Mouse (Mus musculus): ENCODE measurements at regions not wholly inside any gene's neighbourhood (a gene's known extent, or its start where the extent isn't known, plus 50 kb on each side); places are given as distances from the start of the nearest gene placed in this dataset.
"Not testable (repeated sequence)": the region's sequence is repeated elsewhere in the genome, so short reads cannot be mapped to it uniquely, and the experiment has no call there.

DNA sequence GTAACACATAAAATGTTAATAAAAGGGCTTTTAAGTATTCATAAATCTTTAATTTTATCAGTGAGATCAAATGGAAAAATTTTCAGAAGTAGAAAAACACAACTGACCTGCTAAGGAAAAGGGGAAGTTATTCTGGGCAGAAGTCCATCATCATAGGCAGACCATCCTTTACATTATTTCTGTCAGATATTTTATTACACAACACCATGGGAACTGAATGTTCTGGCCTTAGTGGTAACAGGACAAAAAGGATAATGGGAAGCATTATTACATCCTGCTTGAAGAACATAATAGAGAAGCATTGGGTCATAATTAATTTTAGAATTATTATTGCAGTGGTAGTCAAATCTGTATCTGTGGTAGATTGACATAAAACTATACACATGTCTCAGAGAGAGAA, 603.5 kb upstream of the Gje1 start:
- no peak for DNase-seq (ENCODE audit: extremely low spot score in 1 of 2, low spot score in 1 of 2)

DNA sequence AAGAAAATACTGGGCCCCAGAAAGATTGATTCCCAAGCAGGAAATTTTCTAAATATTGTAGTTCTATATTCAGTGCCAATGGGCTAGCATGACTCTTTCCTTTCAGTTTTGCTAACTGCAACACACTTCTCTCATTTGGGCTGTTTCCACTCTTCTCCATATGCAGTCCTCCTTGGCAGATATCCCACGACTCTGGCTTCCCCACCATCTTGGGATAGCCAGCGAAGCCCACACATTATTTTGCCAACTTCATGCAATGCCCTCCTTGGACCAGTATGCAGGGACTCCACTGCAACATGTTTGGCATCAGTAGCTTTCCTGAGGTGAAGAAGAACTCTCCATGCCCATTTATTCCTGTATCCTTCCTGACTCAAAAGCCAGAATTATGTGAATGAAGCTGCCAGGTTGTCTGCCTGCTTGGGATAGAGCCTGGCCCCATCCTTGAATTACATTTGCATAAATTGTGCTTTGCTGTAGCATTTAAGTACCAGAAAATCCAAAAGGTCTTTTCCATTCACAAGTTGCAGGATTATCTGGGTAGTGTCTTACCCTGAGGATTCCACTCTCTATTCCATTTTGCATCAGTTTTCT, 599.1 kb upstream of the Gje1 start:
- no peak for DNase-seq (ENCODE audit: extremely low spot score in 1 of 2, low spot score in 1 of 2)

DNA sequence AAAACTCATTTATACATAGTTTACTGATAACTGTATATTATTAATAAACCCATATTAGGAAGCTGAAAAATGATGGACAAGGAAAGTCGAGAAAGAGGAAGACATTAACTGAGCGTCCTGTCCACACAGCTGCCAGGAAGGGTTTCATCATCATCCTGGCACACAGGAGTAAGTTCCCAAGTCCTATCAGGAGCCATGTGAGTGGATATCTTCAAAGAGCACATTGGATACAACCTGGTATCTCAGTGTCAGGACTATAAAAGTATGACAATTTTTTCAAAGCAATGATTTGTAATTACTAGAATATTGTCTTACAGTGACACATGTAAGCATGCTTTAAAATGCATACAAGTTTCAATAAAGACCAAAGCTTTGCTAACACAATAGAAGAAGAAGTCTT, 592.6 kb upstream of the Gje1 start:
- no peak for DNase-seq (ENCODE audit: extremely low spot score in 1 of 2, low spot score in 1 of 2)

DNA sequence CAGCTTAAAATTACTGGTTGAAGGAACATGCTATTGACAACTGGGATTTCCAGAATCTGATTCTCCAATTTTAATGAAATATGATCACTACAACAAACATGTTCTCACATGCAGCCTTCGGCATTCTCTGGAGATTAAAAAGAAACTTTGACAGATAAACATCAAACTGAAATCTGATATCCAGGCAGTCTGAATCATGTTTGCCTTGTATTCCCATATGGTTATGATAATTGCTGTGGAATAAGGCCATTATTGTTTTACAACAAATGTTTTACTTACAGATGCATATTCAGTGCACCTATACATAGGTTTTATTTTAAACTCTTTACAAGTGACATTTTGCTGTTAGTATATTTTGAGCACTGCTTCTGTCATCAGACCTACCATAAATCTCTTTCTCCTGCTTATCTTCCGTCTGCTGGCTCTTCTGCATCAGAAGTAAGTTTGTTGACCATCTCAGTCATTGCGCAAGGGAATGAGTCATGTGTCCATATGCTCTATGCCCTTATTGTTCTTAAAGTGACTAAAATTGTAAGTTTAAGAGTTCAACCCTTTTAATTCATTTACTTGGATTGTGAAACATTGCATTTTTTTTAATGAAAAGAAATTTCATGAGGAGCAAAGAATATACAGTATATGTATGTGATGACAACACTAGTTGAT, 587.9 kb upstream of the Gje1 start:
- no peak for DNase-seq (ENCODE audit: extremely low spot score in 1 of 2, low spot score in 1 of 2)

DNA sequence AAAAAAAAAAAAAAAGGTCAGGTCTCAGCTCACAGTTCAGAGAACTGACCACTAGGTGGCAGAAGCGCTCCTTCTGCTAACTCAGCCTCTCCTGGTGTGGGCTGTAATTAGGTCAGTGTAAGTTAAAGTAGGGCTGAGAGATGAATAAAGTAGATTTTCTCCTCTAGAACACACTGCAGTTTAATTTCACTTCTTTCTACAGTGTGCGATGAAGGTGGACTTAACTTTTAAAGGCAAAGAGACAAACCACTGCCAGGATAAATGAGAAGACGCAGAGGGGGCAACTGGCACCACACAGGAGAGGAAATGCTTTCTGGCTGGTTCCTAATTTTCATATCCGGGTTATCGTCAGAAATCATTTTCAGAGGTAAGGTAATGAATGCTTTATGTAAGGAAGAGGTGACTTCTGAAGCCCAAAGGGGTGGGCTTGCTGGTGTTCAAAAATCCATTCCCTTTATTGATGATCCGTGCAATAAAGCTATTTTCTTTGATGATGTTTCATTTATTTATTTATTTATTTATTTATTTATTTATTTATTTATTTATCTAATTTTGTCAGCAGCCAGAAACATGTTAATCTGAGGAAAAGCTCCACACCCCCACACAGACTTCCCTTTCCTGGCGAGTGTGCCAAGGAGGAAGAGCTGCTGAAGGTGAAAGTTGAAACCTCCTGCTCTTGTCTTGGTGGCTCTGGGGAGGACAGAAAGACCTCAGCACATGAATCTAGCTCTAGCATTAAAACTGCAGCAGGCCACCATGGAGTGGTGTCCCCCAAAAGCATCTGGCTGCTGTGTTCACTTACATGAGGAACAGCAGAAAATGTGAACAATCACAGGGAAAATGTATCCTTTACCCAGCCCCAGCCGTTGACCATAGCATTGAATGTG, 582.4 kb upstream of the Gje1 start:
- DNase-seq (ENCODE audit: extremely low spot score in 1 of 2, low spot score in 1 of 2): peak; percentile 49 to 84

DNA sequence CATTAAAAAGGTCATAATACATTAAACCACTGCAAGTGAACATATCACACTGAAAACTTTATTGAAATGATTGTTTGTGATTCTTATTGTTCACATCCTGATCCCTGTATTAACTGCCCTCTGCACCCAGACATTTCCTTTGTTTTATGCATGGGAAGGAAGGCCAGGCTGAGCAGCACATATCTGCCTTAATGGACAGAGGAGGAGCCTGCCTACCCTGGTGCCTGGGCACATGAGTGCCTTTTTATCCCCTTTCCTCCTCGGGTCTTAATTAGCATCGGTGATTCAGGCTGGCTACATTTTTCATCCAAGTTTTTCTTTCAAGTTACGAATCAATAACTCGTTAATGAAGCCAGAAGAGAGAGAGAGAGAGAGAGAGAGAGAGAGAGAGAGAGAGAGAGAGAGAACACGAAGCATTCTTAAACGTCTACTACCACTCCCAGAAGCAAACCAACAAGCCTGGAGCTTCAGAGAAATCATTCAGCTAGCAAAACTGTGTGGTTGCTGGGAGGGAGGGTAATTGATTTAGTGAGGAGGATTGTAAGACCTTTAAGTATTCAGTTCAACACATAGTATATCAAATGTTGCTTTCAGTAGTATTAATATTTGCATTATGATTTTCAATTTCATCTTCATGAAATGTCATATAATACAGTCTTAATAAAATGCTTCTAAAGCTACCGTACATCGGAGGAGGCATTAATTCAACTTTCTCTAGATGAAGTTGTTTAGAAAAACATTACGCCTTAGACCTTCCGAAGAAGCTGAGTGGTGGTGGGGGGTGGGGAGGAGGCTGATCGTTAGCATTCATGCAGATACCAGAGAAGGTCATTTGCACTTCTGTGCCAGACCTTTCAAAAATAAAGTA, 581.6 kb upstream of the Gje1 start:
- DNase-seq (ENCODE audit: extremely low spot score in 1 of 2, low spot score in 1 of 2): no peak

DNA sequence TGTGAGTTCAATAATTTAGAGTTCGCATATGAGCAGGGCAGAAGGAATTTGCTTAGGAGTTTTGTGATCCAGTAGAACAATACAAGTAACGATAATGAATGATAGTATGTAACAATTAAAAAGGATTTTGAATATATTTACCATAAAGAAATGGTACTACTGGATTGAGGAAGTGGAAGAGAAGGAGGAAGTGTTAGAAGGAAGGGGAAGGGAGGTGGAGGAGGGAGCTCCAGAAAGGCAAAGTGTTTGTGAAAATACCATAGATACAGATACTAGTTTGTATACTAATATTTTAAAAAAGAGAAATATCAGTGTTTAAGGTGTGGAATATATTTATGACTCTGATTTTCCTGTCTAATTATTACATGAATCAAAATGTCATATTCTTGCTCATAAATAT, 579.2 kb upstream of the Gje1 start:
- no peak for DNase-seq (ENCODE audit: extremely low spot score in 1 of 2, low spot score in 1 of 2)

DNA sequence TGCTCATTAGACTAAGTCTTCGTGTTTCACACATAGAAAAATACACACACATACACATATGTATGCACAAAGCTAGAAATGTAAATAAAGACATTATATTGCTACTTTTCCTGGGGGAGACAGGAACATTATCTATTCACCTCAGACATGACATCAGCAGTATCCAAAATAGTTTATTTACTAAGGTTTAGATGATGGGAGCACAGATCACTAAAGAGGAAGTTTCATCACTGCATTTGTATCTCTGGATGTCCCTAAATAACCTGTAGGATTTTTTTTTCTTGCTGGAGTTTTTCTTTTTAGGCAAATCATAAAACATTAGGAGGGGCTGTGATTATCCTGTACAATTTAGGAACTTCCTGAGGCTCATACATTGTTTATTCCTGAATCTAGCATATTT, 576.1 kb upstream of the Gje1 start:
- DNase-seq (ENCODE audit: extremely low spot score in 1 of 2, low spot score in 1 of 2): no peak

DNA sequence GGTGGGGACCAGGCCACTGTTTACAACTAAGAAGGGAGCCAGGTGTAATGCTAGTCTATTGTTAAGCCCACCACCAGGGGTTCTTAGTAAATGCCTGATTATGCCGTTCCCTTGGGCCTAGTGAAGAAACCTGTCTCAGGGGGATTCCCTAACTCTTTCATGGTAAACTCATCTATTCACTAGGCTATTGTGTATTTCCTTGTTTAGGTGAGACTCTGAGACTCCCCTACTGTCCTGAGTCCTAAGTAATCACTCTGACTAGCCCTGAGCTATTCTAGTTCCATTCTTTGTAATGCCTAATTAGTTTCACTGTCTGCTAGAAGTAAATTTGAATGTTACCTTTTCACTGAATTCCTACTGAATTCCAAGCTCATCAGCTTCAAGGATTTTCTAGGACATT, 545.3 kb upstream of the Gje1 start:
- DNase-seq (ENCODE audit: extremely low spot score in 1 of 2, low spot score in 1 of 2): not testable (repeated sequence)

DNA sequence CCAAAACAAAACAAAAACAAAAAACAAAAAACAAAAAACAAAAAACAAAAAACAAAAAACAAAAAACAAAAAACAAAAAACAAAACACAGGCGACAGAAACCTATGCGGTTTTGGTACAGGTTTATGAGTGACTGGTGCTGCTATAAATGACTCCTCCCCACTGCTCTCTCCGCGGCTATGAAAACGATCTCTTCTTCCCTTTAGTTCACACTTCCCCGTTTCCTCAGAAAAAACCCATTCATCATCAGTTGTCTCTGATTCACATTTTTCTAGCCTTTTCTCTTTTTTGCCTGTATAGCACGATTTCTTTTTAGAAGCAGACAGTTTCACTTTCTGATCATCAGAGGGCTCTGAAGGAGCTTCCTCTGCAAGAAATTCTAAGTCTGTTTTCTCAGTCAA, 544.3 kb upstream of the Gje1 start:
- DNase-seq (ENCODE audit: extremely low spot score in 1 of 2, low spot score in 1 of 2): not testable (repeated sequence)

DNA sequence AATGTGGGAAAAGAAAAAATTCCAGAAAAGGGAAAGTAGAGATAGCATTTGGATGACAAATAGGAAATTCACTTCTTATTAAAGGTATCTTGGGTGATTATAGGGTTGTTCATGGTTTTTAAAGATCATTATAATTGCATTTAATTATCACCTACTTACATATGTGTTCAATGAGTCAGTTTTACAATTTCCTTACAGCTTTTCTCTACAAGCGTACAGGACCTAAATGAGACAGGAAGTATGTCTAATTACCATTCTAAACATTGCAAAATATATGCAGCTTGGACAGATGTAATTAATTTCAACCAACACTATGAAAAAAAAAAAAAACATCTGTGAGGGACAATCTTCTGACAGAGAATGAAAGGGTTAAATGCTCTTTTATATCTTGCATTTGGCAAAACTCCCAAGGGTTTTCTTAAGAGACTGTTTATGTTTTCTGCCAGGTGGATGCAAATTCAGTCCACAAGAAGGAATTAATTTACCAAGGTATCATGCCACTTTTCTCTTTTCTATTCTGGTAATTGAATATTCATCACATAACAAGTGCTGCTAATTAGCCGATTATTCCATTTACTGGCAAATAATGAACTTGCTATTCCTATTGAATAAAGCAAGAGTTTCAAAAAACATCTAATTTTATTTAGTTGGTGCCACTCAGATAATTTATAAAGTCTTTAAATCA, 531.5 kb upstream of the Gje1 start:
- no peak for DNase-seq (ENCODE audit: extremely low spot score in 1 of 2, low spot score in 1 of 2)

DNA sequence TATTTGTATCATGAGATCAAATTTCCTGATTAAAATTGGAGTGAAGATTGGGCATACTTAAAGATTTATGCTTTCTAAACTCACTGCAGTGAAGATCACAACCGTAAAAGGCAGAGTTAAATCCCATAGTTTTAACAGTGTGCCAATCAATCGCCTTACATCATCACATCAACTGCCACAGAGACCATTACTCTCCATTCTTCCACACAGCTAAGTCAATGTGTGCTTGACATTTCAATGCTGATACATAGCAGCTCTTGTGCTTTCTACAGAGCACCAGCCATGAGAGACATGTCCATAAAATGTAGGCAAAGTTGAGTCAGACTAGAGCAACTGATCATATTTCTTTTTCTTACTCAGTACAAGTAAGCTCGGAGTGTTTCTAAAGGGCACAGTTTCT, 530.9 kb upstream of the Gje1 start:
- no peak for DNase-seq (ENCODE audit: extremely low spot score in 1 of 2, low spot score in 1 of 2)

DNA sequence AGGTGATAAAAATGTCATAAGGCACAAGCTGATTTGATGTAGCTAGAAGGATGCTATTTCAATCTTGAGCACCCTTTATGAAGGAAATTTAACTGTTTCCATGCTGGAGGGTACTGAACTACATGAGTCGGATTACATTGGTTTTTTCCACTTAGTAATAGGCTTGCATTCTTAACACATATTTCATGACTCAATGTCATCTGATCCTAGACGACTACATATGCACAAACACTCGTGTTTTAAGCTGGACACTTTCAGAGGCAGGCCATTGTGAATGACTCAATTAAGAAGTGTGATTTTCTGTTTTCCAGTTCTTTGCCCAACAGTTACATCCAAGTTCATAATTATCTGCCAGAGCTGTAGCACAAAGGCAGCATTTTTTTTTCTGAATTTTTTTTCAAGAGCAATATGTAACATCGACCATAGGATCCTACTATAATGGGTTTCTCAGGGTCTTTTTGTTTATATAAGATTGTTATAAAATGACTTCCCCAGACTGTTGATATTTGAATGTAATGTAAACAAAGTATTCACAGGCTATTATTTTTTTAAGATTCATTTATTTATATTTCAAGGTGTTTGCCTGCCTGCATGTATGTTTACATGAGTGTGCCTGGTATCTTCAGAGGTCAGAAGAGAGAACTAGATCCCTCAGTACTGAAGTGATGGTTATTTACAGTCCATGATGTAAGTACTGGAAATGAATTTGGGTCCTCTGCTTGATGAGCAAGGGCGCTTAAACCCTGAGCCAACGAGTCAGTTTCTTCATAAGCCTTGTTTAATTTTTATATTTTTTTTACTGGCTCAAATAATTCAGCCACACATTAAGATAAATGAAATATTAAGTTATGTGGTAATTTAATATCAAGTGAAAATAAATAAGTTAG, 526.6 kb upstream of the Gje1 start:
- DNase-seq (ENCODE audit: extremely low spot score in 1 of 2, low spot score in 1 of 2): no peak

DNA sequence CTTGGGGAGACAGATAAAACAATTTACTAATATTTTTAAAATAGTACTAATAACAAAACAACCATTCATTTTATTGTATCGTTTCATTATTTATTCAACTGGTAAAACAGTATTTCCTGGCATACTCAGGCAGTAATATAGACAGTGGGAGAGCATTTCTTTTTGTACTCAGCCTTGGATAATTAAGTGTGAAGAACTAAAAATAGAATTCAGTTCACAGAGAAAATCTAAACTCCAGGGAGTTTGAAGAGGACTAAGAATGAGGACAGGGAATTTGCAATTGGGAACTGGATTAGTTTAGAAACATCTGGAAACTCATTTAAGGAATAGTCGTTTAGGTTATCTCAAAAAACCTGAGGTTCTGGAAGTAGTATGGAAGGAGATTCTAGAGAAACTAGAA, 525.4 kb upstream of the Gje1 start:
- no peak for DNase-seq (ENCODE audit: extremely low spot score in 1 of 2, low spot score in 1 of 2)

DNA sequence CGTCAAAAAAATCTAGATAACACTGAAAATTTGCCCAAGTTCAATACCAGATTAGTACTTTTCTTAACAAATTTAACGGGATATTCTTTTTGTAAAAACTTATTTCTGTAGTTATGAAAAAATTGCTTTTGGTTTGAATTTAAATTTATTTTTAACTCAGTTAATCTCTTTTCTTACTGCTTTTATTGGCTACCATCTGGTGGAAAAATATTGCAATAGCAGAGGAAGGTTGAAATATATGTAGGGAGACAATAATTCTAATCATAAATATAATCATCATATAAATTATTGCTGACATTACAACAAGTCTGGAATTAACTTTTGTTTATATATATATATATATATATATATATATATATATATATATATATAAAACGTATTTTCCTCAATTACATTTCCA, 500.9 kb upstream of the Gje1 start:
- no peak for DNase-seq (ENCODE audit: extremely low spot score in 1 of 2, low spot score in 1 of 2)

DNA sequence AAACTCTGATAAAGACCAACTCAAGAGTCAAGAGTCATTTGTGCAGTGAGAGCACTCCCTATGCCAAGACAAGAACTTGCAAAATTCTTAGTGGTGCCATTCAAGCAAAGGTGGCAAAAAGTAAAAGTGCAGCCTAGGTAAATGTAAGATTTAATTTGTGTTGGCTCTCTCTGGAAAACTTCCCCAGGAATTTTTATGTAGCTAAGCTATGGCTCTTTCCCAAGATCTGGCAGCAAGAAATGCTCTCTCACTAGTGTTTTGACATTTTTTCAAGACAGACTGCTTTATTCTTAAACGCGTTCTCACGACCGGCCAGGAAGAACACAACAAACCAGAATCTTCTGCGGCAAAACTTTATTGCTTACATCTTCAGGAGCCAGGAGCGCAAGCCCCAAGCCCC, 461.6 kb upstream of the Gje1 start:
- DNase-seq (ENCODE audit: extremely low spot score in 1 of 2, low spot score in 1 of 2): no peak

DNA sequence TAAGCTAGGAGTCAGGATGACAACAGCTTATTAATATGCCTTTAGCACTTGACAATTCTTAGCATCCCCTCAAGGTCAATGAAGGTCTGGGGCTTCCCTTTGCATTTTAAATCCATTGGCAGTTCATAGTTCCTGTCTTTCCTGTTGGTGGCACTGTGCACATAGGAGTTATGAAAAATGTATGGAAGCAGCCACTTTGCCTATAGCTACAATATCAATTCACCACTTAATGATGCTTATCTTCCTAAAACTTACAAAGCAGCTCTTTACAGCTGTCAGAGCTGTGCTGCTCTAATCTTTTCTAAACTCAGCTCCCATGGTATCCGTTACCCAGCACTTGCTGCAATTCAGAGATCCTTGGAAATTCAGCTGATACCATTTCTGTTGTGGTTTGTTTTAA, 456.4 kb upstream of the Gje1 start:
- no peak for DNase-seq (ENCODE audit: extremely low spot score in 1 of 2, low spot score in 1 of 2)

DNA sequence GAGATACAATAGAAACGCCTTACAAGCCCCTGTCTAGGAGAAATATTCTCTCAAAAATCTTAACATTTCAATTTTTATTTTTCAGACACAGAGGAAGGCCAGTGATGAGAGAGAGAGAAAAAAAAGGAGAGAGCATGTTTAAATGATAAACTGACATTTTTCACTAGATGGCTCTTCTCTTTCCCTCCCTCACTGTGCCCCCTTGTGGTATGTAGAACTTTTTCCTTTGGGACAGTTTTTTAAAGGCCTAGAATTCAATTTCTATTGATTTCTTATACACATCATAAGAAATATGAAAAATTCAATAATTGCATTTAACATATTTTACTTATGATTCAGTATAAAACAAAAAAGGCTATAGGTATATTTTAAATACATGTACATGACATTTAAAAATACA, 454.5 kb upstream of the Gje1 start:
- DNase-seq (ENCODE audit: extremely low spot score in 1 of 2, low spot score in 1 of 2): no peak

DNA sequence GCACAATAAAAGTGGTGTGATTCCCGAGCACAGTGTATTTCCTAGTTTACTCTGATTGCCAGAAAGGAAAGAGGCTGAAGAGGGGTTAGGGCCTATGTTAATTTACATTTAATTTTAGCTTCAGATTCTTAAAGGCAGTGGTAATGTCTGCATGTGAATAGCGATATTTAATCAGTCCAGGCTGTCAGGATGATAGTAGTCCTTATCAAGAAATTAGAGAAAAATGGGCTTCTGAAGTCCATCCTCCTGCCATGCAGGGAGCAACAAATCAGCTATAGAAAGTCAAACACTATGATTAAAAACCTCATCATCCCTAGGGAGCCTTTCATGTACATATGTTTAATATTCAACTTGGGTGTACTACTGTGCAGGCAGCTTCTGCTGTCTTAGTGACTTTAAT, 422.7 kb upstream of the Gje1 start:
- DNase-seq (ENCODE audit: extremely low spot score in 1 of 2, low spot score in 1 of 2): no peak
